Mouse (Mus musculus): ENCODE data around the gene Nkx6-2.
A peak's percentile ranks its signal among the peaks of the same experiment; 100 is the strongest.

The Nkx6-2 gene

DNA sequence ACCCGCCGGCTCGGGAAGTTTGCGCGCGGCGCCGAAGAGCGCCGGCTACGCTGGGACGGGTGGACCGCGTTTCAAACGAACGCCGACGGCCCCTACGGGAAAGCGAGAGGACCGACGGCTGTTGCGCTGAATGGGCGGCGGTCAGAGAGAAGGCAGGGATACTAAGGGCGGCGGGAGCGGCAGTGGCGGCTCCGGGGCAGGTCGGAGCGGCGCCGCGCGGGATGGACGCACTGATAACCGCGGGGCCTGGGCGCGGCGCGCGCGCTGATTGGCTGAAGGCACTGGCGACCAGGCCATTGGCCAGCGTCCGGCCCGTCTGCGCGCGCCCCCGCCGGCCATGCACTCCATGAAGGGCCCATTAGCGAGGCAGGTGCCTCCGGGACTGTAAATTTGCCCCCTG, at the start of gene Nkx6-2:
TSS of gene Nkx6-2 (minus strand) at position 203 of the 400 bp plus-strand sequence.
- peak; percentile 46 for DNase-seq (ENCODE audit: low read depth, low spot score)

DNA sequence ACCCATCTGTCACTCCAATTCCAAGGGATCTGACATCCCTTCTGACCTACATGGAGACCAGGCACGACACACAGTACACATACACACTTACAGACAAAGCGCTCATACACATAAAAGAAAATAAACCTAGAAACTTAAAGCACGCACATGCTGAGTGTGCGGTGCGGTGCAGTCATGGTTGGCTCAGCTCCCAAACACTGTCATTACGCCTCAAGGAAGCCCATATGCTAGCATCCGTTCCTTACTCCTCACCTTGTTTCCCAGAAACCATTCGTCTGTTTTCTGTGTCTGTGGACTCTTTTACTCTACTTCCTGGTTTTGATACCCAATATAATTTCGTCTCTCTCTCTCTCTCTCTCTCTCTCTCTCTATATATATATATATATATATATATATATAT, 42.6 kb upstream of the Nkx6-2 start:
- DNase-seq (ENCODE audit: low read depth, low spot score): no peak

DNA sequence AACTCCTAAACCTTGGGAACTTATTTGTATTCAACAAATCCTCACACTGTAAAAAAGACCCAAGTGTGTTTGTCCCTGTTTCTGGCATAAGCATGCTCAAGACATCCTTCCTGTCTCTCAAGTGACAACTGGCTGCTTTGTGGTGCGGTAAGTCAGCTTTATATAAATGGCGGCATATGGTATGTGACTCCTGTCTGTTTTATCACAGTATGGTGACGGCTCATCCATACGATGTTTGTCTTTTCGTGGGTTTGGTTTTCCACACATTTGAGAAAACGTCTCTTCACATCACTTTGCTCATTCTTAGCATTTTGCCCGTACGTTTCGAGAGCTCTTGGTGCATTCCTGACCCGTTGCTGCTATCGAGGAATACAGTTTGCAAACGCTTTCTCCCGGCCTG, 40.0 kb upstream of the Nkx6-2 start:
- DNase-seq (ENCODE audit: low read depth, low spot score): no peak

DNA sequence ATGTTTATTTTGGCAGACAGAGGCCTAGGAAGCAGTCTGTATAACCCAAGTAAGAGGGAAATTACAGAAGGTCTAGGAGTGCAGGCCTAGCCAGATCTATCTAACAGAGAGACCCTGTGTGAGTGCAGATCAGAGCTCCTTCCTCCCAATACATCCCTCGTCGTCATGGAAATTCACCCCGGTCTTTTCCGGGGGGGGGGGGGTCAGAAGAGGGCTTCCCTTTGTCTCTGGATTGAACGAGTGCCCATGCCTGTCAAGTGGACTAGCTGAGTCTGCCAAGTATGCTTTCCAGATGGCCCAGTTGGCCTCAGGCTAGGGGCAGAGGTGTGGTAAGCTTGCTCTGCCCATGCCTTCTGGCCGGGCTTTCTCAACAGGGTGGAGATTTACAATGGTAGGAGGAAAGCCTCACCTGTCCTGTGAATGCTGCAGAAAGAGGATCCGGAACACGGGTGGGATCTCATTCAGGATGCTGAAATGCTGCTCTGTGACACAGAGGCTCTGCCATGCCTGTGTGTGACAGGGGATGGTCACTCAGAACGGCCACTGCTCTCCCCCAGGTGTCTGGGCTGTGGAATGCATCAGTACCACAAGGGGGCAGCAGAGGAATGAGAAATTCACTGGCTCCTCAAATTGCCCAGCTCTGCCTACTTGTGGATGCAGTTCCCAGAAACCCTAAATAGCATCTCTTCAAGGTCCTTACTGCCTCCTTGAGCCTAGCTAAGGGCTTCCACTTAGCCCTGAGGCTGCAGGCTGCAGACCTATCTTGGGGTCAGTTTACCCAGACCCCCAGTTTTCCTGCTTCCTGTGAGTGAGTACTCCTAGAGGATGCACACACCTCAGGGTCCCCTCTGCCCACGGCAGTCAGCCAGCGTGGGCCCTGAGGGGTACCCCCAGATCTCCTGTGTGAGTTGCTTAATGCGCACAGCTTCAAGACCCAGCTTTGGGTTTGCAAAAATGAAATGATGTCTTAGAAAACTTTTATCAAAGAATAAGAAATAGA, 33.5 kb upstream of the Nkx6-2 start:
- DNase-seq (ENCODE audit: low read depth, low spot score): peak; percentile 54

DNA sequence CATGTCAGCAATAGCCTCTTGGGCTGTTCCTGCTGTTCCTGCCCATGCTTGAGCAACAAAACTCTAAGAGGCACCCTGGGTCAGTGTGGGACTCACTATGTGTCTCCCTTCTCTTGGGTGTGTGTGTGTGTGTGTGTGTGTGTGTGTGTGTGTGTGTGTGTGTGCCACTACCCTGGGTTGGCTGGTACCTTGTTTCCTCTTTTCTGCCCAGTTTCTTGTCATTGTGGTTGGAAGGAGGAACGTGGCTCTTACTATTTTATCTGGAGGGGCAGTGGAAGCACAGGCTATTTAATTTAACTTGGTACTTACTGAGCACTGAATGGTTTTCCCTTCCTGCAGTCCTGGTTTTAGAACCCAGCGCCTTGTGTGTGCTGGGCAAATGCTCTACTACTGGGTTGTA, 27.7 kb upstream of the Nkx6-2 start:
- no peak for DNase-seq (ENCODE audit: low read depth, low spot score)

DNA sequence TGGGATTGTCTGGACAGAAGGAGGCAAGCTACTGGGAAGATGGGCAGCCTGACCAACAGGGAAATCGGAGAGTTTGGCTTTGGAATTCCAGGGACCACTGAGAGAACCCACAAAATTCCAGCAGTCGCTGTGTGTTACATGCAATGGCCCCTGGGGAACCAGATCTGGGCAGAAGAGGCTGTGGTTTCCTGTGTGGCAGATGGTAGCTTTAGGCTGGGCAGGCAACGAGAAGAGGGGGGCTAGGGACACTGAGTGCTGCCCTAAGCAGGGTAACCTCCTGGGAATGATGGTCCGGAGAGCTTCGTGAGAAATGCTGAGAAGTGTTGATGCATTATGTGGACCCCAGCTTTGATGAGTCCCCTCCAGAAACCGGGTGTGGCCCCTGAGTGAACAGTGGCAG, 13.3 kb upstream of the Nkx6-2 start:
- no peak for DNase-seq (ENCODE audit: low read depth, low spot score)

DNA sequence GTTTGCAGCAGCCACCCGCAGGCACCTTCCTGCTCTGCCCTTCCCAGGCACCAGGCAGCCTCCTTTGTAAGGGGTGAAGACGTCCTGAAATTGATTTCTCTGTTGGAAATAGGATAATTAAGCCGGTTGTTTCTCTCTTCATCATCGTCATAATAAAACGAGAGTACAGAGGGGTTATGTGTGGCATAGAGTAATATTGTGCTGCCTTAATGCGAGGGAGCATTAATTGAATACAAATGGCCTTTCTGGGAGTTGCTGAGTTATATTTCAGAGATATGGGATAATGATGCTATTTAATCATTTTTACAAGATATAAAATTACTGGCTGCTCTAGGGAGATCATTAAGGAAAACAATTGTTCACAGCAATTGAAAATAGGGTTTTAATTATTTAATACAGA, 12.7 kb upstream of the Nkx6-2 start:
- DNase-seq (ENCODE audit: low read depth, low spot score): no peak

DNA sequence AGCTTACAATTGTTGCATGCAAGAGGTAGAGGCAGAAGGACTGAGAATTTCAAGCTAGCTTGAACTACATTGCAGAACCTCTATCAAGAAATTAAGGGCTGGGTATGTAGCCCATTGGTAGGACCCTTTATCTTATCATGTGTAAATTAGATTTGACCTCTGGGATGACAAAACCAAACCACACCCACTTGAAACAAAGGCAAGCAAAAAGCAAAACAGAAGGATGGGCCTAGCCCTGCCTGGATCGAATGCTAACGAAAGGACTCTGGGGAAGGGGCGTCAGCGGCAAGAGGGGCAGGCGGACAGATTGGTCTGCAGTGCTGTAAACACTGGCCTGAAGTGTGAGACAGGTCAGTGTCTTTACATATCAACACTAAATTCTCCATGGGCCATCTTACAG, 8.7 kb upstream of the Nkx6-2 start:
- DNase-seq (ENCODE audit: low read depth, low spot score): no peak

DNA sequence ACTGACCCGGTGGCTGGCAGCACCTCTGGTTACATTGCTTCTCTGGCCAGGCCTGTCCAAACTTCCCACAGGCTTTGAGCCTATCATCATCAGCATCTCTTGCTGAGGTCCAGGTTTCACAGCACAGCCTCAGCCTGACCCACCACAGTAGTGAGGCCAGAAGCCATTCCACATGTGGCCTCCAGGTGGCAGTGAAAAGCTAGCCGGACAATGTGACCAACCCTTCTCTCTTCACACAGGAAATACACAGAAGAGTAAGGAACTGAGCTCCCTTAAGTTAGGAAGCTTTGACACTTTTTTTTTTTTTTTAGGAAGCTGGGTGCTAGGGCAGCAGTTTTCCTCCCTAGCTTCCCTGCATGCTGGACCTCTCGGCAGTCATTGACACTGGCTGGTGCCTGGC, 7.7 kb upstream of the Nkx6-2 start:
- peak; percentile 40 for DNase-seq (ENCODE audit: low read depth, low spot score)

DNA sequence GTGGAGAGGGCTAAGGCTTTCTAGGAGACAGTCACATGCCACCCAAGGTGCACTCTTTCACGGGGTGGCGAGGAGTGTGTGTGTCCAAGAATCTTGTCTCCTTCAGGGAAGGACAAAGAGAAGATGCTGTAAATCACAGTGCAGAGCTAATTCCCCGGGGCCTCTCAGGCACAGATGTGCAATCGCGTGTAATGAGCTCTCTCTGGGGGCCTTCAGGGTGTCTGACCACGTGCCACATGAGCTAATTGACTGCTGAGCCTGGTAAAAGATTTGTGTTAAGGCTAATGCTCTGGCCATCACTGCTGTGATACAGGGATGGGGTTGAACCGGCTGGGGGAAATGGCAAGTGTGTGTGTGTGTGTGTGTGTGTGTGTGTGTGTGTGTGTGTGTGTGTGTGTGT, 5.3 kb upstream of the Nkx6-2 start:
- DNase-seq (ENCODE audit: low read depth, low spot score): no peak

DNA sequence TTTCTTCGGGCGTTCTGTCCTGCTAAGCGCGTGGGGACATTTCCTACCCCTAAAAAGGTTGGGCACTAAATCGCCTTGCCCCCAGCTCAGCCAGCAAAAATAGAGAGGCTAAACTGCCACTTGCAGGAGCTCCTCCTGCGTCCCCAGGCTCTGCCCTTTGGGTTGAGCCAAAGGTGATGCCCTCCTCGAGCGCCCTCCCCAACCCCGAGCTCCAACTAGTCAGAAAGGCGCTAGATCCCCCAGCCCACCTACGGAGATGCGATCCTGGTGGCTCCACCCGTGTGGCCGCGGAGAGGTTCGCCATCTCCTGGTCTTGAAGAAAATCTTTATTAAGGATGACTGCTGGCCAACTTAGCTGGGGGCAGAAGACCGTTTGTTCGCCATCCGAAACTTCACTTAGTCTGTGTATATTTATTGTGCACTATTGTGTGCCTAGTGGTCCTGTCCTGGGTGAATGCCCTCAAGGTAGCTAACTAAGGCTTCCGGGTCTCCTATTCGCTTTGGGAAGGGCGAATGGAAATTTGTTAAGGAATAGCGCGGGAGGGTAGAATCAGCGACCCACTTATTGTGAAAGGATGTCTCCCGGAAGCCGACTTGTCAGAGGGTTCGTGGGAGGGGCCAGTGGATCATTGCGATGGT, 2.7 kb upstream of the Nkx6-2 start:
- DNase-seq (ENCODE audit: low read depth, low spot score): no peak

DNA sequence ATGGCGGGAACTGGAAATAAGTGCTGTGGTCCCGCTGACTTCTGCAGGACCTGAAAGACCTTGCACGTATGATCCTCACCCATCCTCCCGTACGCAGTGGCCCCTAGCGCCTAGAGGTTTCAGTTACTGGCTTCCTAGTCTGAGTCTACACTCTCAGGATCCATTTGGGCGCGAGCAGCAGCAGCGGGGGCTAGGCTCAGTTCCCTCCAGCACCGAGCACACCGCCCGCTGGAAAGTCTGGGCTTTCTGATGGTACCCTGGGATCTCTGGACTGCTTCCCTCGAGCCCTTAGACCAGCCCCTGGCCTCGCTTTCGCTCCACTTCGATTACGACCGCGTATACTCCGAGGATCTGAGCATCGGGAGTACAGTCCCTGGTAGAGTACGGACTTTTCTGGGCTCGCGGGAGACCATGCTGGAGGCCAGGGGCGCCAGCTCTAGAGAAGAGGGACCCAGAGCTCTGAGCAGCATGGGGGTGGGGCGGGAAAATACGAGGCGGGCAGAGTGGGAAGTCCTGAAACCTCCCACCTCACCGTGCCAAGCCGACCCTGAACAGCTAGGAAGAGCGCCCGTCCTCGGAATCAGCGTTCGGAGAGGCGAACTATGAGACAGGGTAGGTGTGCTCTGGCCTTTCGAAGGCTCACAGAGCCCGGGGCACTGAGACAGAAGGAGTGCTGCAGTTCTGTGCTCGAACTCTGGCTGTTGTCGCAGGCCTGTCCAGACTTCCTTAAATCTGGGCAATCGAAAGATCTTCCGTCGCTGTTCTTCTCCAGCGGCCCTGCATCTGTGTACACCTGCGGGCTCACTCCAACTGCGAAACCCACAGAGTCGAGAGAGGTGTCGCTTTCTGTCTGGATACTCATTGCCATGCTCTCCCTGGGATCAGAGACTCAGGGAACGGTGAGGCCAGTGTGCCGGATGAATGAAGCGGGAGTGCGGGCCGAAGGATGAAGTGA, 1.9 kb upstream of the Nkx6-2 start:
- no peak for DNase-seq (ENCODE audit: low read depth, low spot score)

DNA sequence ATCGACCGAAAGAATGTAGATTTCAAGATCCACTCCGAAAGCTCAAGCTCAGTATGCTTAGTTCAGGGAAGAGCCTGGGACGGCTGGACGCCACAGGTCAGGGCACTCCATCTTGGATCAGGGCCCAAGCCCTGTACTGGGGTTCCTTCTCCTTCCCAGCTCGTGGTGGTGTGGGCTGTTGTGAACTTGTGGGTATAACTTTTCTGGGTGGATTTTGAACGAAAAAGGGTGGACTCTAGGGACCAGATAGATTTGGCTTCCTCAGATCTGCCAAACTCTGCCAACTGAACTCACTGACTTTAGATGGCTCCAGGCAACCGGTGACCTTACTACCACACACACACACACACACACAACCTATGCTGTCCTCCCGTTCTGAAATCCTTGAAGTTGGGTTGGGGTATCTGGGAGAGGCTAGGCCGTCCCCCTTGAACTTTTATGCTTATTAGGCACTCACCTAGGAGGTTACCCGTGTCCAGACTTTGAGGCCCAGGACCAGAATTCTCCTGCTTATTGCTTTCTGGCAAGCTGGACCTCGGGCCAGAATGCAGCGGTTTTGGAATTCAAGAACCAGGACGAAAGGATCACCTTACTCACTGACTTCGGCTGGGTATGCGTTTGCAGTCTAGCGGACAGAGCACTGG, 619 bp upstream of the Nkx6-2 start:
- no peak for DNase-seq (ENCODE audit: low read depth, low spot score)

DNA sequence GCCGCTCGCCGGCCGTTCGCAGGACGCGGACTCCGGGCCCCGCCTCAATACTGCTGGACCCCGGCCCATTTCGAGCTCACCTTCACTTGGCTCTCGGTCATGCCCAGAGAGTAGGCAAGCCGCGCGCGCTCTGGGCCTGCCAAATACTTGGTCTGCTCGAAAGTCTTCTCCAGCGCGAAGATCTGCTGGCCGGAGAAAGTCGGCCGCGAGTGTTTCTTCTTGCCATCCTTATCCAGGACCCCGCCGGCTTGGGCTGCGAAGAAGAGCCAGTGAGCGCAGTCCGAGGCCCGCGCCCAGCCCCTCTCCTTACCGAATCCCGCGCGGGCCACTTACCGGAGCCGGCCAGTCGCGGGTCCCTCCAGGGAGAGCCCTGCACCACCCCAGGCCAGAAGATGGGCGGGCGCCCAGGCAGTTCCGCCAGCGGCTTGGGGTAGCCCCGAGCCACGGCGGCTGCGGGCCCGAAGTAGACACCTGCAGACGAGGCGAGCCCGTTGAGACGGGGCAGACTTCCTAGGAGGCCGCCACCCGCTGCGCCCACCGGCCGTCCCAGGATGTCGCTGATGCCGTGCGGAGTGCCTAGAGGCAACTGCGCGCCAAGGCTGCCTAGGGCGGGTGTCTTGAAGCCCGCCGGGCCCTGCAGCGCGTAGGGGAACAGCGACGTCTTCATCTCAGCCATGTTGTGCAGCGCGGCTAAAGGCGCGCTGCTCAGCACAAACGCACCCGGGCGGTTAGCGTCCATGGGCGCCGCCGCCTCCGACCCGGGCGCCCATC, 611 bp downstream of the Nkx6-2 start:
- no peak for DNase-seq (ENCODE audit: low read depth, low spot score)

DNA sequence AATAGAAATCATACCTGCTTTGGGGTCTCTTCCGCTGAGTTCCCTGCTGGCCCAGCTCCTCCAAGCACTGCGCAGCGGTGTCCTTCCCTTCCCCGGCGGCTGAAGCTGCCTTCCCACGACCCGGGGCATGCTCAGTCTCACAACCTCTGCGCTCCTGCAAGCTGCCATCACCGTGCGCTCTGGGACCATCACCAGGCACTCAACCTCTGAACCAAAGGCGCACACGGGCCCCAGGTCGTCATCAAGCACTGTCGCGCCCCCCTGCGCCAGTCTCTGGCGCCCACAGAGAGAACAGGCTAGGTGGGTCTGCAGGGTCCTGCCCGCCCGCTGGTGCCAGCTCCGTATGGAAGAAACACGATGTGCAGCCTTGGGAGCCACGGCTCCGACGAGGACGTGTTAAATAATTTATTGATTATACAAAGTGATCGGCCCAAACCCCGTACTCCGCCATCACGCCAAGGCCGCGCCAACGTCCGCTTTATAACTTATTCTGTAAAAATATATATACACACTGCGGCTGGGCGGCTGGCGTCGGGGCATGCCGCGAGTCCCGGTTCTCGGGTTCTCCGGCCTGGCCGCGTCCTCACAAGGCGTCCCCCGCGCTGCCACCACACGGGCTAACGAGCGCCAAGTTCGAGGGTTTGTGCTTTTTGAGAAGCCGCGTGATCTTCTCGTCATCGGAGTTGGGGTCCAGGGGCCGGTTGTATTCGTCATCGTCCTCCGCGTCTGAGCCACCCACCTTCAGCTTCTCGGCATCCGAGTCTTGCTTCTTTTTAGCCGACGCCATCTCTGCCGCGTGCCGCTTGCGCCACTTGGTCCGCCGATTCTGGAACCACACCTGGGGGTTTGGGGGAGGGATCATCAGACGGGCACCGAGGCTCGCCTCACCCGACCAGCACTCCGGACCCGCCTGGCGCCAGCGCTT, 1.5 kb downstream of the Nkx6-2 start:
- no peak for DNase-seq (ENCODE audit: low read depth, low spot score)

DNA sequence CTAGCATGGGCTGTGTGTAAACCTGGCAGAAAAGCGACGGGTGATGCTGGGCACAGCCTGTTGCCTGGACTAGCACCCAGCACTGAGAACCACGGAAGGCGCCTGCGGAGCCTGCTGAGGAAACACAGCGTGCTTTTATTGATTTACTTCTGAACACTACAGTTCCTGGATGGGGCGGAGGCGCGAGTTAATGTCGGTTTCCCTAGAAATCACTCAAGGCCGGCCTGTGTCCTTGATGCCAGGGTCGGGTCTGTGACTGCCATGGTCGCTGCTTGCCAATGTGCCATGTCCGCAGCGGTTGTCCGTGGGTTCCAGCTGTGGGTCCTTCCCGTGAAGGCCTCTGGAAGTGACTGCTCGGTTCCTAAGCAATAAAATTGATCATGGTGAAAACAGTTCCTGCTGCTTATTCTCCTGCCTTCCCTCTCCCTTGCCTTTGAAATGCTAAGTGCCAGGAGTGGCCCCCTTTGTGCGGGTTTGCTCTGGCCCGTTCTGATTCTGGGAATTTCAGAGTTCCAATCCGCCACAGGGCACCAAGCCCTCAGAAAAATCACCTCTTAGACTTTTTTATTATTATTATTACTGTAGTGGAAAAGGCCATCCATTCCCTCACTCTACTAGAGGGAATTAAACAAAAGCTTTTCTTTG, 3.2 kb downstream of the Nkx6-2 start:
- DNase-seq (ENCODE audit: low read depth, low spot score): no peak

DNA sequence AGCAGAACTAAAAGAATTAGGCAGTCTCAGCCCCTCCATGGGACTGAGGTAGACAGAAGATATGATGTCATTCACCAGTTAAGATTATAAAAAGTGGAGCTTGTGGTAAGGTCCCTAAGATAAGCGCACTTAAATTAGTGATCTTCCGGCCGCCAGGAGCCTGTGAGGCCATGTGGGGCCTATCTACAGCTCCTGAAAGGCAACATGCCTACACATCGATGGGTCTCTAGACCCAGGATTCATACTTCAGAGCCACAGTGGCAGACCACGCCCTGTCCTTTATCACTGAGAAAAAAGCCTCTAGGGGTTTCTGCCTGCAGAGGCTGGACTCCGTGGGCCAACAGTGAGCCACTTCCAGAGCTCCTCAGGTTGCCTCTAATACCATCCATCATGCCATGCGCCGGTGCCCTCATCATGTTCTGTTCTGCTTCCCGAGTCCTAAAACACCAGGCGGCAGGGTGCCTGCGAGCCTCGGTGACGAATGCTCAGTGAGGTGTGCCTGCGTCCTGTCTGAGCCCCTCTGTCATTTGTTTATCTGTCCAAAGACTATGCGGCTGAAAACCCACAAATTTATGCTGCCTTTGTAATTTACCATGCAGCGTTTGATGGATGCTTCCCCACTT, 6.4 kb downstream of the Nkx6-2 start:
- no peak for DNase-seq (ENCODE audit: low read depth, low spot score)

DNA sequence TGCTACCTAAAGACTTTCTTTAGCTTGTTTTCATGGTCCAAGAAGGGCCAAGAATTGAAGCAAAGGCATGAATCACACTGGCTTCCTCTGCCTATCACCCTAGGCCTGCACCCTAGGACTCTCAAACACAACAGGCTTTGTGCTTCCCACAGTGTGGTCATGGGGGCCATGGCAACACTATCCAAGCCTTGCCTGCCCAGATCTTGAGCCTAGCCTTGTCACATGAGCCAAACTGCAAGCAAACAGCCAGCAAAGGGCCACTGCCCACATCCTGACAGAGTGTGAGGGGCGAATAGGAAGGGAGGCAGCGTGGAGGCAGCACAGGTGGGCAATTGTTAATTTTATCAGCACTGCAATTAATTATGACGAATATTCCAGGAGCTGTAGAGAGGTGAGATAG, 9.9 kb downstream of the Nkx6-2 start:
- no peak for DNase-seq (ENCODE audit: low read depth, low spot score)

DNA sequence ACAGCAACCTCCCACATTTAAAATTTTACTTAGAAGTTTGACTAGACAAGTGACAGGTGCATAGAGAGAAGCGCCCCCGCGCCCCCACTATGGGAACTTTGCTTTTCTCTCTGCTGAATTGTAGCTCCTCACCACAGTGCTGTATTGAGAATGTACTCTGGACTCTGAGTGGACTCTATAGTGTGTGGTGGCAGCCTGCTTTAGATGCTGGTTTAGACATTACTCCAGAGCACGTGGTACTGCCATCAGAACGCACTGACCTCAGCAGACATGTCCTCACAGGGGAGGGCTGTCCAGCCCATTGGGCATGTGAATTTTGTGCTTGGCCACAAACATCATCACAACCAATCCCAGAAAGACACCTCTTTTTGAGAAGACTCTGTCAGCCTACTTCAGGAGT, 11.8 kb downstream of the Nkx6-2 start:
- DNase-seq (ENCODE audit: low read depth, low spot score): no peak

Measured in embryo, embryonic 11.5 days (tissue).